Mouse (Mus musculus) layer of hippocampus, postnatal 25 days (tissue): ENCODE data around the gene Camkk2. TPM values are rescaled to one million over a fixed set of nuclear protein-coding genes. Genes with fewer than 3 reads are reported as not detected.

Experiments used
- DNase-seq, 2 experiments: peaks; one replicate each; pipeline ENCODE4 v3.0.0; 2022; ENCODE audit warnings: mixed read lengths in 2 of 2, low spot score in 1 of 2; ENCODE audit errors: extremely low spot score in 1 of 2
- total RNA-seq, 2 experiments: library from RNA; stranded (reverse); gene quantifications; 2 replicates each; pipeline ENCODE4 v1.2.3; 2021

Camkk2 gene
- total RNA-seq, 2 experiments from 2014 or later, result 110 to 127 TPM

DNA sequence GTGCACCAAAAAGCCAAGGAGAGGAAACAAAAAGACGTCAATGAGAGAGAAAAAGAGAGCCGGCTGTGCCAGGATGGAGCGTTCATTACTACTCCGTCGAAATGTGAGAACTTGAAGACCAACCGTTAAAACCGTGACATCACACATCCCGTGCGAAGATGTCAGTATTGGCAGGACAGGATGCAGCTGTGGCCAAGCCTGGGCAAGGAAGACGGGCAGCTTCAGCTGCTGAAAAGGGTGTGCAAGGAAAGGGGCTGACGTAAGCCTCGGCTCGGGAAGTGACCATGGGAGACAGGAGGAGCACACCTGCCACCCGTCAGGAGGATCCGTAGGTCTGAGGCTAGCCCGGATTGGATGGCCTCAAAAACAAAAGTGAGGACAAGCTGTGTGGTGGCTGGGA is 24.7 kb downstream of the Camkk2 start:
- no peak for DNase-seq

DNA sequence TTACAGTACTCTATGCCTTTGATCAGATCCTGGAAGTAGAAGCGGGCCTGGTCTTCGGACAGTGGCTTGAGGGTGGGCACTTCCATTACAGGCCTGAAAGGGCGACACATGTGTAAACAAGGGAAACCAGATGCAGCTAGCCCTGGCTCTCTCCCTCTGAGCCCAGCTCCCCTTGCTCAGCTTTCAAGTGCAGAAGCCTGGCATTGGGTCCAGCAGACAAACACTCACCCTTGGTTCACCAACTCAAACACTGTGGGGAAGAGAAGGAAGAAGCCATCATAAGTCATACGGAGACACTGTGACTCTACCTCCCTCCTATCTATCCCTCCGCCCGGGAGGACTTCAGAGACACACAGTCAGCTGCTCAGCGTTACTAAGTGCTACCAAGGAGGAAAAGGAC is 31.3 kb downstream of the Camkk2 start:
- DNase-seq, result no peak

DNA sequence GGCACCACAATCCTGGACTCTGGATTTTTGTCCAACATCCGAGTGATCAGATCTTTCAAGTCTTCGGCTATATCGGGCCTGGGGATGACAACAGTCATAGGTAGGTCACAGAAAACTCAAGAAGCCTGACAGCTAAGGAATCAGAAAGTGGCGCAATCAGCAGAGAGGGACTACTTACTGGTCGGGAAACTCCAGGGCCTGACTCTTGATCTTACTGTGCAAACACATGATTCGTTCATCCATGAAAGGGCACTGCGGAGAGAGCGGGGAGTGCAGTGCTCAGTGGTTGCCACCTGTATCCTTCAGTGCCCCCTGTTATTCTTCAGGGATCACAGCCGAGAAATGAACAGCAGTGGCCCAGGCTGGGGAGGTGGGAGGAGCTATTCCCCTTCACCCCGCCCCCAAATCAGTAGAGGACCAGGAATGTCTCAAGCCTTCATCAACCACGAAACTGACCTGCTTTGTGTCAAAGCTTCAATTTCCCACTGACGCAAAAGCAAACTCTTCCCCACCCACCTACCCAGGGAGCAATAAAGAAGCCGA is 35.3 kb downstream of the Camkk2 start:
- no peak for DNase-seq

DNA sequence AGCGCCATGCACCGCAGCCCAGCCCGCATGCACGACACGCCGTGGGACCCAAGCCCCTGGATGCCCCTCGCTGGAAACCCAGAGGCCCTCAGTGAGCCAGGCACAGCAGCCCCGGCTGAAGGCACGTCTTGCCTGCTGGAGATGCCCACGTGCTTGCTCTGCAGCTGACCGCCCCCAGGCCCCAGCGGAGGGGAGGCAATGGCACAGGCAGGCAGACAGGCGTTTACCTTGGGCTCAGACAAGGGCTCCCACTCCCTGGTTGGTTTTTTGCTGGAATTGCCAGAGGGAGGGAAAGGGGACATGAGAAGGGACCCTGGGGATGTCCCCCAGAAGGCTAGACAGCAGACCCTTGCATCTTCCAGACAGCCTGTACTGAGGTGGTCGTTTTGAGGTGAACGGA is 42.4 kb downstream of the Camkk2 start:
- no peak for DNase-seq

DNA sequence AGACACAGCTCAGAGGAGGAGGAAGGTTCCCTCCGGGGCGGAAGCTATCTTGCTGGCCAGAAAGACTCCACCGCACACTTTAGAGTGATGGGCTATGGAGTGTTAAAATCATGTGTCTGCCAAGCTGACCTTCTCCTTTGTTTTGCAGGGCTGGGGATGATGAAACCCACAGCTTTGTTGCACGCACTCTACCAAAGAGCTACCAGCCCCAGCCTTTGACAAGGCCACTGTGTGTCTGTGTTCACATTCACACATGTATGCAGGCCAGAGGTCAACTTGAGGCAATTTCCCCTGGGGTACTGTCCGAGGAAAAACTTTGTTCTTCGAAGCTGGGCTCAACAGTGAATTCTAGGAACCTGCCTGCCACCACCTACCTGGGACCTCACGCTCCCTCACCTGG is 43.4 kb downstream of the Camkk2 start:
- no peak for DNase-seq

DNA sequence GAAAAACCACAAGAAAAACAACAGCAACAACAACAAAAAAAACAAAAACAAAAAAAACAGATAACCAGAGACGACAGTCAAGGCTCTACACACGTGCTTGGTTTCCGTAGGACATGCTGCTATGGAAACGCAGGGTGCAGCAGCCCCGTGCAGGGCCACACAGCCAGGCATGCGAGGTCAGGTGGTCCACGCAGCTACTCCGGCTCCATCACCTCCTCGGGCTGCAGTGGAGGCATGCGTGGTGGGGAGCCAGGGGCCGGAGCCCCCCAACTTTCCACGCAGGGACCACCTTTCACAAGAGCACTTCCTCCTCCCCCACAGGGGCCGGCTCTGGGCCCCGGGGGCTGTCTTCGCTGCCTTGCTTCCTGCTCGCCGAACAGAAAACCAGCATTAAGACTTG is 45.3 kb downstream of the Camkk2 start:
- DNase-seq, result no peak

DNA sequence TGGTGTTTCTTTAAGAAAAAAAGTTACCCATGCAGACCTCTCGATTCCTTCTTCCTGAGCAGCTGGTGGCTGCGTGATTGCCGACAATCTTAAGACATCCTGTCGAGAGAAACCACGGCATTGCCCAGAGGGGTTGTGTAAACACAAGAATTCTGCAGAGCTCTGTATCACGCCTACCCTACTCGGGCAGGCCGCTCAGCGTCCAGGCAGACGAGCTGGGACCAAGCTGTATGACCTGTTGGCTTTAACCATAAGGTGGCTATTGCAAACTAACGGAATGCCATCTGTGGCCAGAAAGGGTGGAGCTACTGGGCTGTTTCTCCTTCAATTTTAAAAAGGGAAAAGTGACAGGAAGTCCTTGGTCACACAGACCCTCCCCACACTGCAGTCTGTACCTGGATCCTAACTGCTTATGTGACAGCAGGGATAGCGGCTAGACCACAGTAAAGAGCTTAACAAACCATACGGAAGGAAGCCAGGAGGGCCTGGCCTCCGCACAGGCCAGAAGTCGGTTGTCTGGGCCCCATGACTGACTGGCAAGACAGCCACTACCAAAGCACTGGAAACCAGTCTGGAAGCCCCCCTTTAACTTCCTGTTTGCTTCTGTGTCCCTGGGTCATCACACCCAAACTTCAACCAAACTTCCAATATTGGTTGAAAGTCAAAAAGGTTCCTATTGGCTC is 47.1 kb downstream of the Camkk2 start:
- no peak for DNase-seq

DNA sequence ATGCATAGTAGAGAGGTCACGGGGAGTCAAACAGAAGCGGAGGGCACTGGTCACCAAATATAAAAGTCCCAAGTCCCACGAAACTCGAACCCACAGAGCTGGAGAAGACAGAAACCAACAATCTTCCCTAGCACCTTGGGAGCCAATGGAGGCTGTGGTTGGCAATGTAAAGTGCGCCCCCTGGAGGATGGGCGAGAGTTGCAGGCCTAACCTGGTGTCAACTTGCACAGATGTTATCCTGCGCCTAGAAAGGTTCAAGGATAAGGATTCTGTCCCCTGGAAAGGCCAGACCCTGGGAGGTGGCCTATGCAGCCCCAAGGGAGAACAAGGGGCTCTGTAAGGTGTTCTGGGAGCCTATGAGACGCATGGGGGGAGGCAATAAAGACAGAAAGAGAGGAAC is 47.9 kb downstream of the Camkk2 start:
- peak; percentile 46 to 73 for DNase-seq

DNA sequence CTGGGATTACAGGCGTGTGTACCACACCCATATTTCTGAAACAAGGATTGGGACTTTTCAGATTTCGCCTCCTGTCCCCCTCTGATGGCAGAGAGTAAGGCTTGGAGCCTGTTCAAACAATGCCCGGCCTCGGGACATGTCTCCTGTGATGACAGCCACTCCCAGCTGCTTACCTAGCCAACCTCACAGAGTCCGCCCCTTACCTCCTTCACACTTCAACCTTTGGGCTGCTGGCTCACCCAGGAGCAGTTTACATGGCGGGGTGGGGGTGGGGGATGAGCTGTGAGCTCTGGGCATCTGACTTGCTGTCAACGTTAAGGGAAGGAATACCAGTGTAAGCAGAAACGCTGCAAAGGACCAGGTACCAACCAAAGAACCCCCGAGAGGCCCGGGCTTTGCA is 48.4 kb downstream of the Camkk2 start:
- DNase-seq, result no peak

DNA sequence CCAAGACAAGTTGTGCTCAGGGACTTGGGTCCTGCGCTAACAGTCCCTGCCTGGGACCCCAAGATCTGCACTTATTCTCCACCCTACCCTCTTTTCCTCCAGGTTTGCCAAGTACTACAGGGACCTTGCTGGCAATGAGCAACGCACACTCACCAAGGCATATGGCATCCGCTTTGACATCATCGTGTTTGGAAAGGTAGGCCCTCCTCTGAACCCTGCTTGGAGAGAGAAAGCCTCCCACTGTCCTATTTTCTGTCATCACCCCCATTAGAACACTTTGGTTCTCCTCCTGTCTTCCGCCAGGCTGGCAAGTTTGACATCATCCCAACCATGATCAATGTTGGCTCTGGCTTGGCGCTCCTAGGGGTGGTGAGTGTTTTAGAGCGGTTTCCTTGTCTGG is 52.1 kb downstream of the Camkk2 start:
- no peak for DNase-seq

DNA sequence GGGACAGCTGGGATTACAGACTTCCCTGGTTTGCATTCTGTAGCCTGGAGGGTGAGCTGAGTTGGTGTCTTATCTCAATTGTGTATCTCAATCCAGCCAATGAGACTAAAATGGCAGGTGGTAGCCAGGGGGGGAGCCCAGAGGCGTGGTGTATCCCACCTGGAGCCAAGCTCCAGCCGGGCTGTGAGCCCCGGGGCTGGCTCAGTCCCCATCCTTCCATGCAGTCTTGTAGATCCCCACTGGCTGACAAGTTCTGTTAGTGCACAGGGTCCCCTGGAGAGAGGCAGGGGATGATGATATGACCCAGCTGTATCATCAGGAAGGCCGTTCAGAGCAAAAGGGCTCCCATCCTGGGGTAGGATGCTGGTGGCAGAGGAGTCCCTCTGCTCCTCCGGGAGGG is 52.6 kb downstream of the Camkk2 start:
- DNase-seq, result no peak

DNA sequence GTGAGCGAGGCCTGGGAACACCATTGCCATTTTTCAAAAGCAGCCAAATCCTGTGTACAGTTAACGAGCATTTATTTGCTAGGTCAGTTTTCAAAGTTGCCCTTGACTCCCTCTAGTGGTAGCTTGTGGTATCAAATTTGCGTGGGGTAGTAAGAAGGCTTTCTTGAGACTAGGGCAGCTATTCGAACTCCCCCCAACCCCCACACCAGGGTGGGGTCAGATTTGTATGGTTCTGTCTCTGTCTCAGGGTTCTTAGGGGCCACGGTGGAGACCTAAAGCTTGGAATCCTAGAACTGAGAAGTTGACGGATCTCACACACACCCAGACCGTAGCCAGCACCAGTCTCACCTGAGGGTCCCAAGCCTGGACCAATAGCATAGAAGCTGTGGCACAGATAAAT is 53.1 kb downstream of the Camkk2 start:
- DNase-seq, result peak; percentile 46 to 74

DNA sequence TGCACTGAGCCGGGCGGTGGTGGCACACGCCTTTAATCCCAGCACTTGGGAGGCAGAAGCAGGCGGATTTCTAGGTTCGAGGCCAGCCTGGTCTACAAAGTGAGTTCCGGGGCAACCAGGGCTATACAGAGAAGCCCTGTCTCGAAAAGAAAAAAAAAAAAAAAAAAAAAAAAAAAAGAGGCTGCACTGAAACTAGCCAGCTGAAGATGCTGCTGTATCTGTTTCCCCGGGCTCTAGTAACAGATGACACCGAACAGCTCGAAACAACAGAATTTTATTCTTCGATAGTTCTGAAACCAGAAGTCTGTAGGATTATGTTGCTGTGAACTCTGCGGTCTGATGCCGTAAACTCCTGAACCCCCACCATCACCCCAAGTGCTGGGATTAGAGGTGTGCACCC is 53.8 kb downstream of the Camkk2 start:
- DNase-seq, result no peak

DNA sequence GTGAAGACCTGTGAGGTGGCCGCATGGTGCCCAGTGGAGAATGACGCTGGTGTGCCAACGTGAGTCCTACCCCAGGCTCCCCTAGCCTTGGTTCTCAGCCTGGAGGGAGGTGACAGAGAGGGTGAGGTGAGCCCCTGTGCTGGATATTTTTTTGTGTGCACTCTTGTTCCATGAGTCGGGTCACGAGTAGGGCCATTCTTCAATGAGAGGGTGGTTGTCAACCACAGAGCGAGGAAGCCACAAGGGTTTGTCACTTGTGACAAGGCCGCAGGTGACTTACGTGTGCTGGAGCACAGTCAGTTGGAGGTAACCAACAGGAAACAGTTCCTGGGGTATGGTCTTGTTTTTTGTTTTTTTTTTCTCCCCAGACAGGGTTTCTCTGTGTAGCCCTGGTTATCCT is 60.0 kb downstream of the Camkk2 start:
- no peak for DNase-seq

DNA sequence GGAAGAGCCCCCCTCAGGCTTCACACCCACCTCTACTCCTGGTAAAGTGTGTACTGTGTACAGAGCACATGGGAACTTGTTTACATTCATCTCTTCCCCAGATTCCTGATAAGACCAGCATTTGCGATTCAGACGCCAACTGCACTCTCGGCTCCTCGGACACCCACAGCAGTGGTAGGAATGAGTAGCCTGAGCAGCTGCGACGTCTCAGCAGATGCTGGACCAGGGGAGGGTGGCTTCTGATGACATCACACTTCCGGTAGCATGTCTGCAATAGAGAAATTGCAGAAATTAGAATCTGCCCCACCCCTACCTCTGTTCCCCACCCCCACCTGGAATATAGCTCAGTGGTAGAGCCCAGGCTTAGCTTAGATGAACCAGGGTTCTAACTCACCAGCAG is 60.8 kb downstream of the Camkk2 start:
- DNase-seq, result no peak

DNA sequence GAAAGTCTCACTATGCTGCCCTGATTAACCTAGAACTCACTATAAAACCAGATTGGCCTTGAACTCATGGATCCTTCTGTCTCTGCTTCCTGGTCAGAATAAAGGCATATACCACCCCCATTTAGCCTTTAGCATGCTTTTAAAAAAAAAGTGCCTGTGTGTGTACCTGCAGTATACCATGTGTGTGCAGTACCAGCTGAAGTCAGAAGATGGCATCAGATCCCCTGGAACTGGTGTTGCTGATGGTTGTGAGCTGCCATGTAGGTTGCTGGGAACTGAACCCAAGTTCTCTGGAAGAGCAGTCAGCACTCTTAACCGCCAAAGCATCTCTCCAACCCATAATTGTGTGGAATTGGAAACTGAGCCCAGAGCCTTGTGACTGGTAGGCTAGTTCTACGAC is 62.4 kb downstream of the Camkk2 start:
- no peak for DNase-seq

DNA sequence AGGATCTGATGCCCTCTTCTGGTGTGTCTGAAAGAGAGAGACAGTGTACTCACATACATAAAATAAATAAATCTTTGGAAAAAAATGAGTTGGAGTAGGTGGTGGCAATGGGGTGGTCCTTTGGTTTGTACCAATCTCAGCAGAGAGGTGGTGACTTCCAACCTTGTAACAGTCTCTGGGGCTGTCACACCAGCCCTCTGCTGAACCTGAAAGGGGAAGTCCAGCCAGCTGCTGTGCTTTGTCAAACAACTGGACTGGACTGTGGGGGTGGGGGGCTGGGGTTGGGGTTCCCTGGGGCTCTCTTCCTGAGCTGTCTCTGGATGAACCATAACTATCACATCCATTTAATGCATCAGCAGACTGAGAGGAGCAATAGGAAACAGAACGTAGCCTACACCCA is 63.5 kb downstream of the Camkk2 start:
- no peak for DNase-seq

DNA sequence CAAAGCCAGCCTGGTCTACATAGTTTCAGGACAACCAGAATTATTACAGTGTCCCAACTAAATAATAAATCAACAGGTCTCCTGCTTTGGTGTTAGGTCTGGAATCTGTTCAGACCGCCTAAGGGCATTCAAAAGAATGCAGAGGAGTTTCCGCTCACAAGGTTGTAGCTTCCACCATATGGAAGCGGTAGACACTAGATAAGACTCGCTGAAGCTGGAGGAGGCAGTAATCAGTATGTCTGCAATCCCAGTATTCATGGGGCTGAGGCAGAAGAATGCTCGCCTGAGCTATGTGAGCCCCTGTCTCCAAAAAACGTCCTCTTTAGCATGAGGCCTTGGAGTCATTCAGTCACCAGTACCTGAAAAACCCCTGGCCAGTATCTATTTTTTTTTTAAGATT is 70.4 kb downstream of the Camkk2 start:
- no peak for DNase-seq

DNA sequence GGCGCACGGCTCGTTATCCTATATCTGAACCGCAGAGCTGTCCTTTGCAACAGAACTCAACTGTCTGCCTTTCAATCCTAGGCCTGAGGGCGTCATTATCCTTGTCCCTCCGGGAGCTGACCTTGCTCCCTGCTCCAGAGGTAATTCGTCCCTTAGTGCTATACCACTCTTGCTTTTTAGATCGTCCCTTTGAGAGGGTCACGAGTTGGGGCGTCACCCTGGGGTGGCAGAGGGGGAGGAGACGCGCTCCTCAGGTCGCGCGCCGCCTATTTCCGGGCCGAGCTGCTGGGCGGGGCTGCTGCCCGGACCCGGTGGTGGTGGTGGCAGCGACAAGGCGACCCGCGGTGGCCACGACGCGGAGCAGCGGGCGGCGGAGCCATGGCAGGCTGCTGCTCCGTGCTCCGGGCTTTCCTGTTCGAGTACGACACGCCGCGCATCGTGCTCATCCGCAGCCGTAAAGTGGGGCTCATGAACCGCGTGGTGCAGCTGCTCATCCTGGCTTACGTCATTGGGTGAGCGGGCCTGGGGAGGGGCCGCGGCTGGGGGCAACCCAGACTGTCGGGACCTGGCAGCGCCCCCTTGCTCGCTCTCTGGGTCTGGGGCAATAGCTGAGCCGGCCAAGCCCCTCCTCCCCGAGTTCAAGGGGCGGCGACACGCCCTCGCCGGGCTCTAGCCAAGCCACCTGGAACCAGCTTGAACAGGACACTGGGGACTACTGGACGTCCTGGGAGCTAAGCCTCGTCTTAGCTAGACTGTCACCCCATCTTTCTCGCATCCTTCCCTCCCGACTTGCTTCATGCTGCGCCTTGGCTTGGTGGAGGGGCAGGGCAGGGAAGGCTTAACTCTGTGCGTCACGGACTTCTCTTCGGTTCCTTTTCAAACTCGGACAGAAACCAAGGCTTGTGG is 71.7 kb downstream of the Camkk2 start, which contains the start of gene P2rx4:
Gene P2rx4, plus strand, starts transcription at position 269 of the 906 bp plus-strand sequence.
- peak; percentile 60 to 77 for DNase-seq

DNA sequence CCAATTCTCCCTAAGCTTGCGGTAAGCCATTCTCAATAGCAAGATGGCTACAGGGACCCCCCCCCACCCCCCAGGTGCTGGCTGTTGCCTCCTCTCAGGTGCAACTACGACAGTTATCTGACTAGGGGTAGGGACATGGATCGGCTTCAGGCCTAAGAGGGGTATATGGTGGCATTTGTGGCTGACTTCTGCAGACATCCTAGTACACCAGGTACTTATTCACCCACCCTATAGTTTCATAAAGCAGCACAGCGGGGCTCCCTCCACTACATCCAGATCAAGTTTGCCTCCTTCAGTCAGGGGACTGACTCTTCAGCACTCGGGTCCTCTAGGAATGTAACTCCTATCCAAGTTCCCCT is 72.3 kb downstream of the Camkk2 start:
- DNase-seq, result no peak

DNA sequence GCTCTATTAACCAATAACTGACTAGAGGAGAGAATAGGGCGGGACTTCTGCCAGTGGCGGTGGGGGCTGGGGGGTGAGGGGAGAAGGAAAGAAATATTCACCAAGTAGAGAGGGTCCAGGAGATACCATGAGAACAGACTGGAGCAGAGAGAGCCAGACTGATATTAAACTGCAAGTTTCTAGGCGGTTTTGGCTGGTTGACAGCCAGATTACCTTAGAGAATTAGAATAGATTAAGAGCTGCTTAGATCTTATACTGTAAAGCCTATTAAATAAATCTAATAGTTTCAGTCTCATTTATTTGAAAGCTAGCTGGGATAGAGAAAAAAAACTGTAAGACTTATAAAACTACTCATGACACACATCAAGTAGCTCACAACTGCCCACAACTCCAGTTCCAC is 74.0 kb downstream of the Camkk2 start:
- DNase-seq, result no peak

DNA sequence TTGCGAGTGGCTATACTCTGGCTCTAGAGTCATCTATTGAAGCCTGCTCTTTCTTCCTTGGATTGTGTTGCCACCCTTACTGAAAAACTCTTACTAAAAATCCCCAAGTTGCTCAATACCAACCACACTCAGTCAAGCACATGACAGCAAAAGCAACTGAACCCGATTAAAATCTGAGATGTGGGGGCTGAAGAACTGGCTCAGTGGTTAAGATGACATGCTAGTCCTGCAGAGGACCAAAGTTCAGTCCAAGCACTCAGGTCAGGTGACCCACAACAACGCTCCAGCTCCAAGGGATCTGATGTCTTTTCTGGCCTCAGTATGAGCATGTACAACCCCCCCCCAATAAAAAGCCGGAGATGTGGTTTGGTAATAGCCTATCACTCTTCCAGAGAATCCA is 74.6 kb downstream of the Camkk2 start:
- DNase-seq, result no peak
